Mouse (Mus musculus): Measurements from ENCODE around the gene Sh3pxd2a.
A peak's percentile ranks its signal among the peaks of the same experiment; 100 is the strongest.

Gene Sh3pxd2a

GRCm38 (mm10) chr19:47455001-47455755 is 9.0 kb downstream of the Sh3pxd2a start:
- peak; percentile 60 for DNase-seq

- DNase-seq, result peak; percentile 46
Measured at GRCm38 (mm10) chr19:47454167-47455000, 9.8 kb downstream of the Sh3pxd2a start.

- DNase-seq, result no peak
Measured at GRCm38 (mm10) chr19:47453352-47453751, 10.8 kb downstream of the Sh3pxd2a start.

GRCm38 (mm10) chr19:47452682-47453081 is 11.5 kb downstream of the Sh3pxd2a start:
- DNase-seq, result peak; percentile 66

GRCm38 (mm10) chr19:47452211-47452610 is 12.0 kb downstream of the Sh3pxd2a start:
- peak; percentile 86 for DNase-seq

- peak; percentile 78 for DNase-seq
Measured at GRCm38 (mm10) chr19:47451476-47452113, 12.6 kb downstream of the Sh3pxd2a start.

GRCm38 (mm10) chr19:47450261-47451137 is 13.7 kb downstream of the Sh3pxd2a start:
- no peak for DNase-seq

- no peak for DNase-seq
Measured at GRCm38 (mm10) chr19:47449513-47450227, 14.5 kb downstream of the Sh3pxd2a start.

GRCm38 (mm10) chr19:47448618-47449151 is 15.5 kb downstream of the Sh3pxd2a start:
- DNase-seq, result peak; percentile 38

GRCm38 (mm10) chr19:47446841-47447365 is 17.3 kb downstream of the Sh3pxd2a start:
- peak; percentile 80 for DNase-seq

- peak; percentile 62 for DNase-seq
Measured at GRCm38 (mm10) chr19:47446130-47446529, 18.1 kb downstream of the Sh3pxd2a start.

- DNase-seq, result peak; percentile 42
Measured at GRCm38 (mm10) chr19:47445726-47446125, 18.5 kb downstream of the Sh3pxd2a start.

- DNase-seq, result no peak
Measured at GRCm38 (mm10) chr19:47444488-47444887, 19.7 kb downstream of the Sh3pxd2a start.

GRCm38 (mm10) chr19:47442294-47442627 is 21.9 kb downstream of the Sh3pxd2a start:
- no peak for DNase-seq

- no peak for DNase-seq
Measured at GRCm38 (mm10) chr19:47441541-47442293, 22.5 kb downstream of the Sh3pxd2a start.

GRCm38 (mm10) chr19:47440967-47441366 is 23.2 kb downstream of the Sh3pxd2a start:
- no peak for DNase-seq

- DNase-seq, result no peak
Measured at GRCm38 (mm10) chr19:47440435-47440803, 23.8 kb downstream of the Sh3pxd2a start.

- DNase-seq, result no peak
Measured at GRCm38 (mm10) chr19:47439726-47440434, 24.3 kb downstream of the Sh3pxd2a start.

- DNase-seq, result peak; percentile 82
Measured at GRCm38 (mm10) chr19:47438445-47438844, 25.8 kb downstream of the Sh3pxd2a start.

GRCm38 (mm10) chr19:47437040-47437439 is 27.2 kb downstream of the Sh3pxd2a start:
- no peak for DNase-seq

Measured in lung, postnatal 10 days (tissue).